Mouse (Mus musculus) naive thymus-derived CD4-positive, alpha-beta T cell, adult 2 months (primary cell): Measurements from ENCODE around the gene Rilpl1.
"Not testable (repeated sequence)": the region's sequence is repeated elsewhere in the genome, so short reads cannot be mapped to it uniquely, and the experiment has no call there.

ENCODE experiments used
- DNase-seq: peaks from one replicate; pipeline ENCODE4 v3.0.0-alpha.2; 2011; ENCODE audit warnings: low read depth

Gene Rilpl1

GRCm38 (mm10) chr5:124492618-124493017 lies 38.6 kb downstream of the Rilpl1 start:
- DNase-seq, result no peak

- DNase-seq, result no peak
These were observed 39.5 kb downstream of the Rilpl1 start for GRCm38 (mm10) chr5:124491732-124492131.

- DNase-seq, result no peak
These were observed 42.3 kb downstream of the Rilpl1 start for GRCm38 (mm10) chr5:124488885-124489284.

GRCm38 (mm10) chr5:124485654-124486053 lies 45.5 kb downstream of the Rilpl1 start:
- DNase-seq, result no peak

- DNase-seq, result no peak
These were observed 47.4 kb downstream of the Rilpl1 start for GRCm38 (mm10) chr5:124483655-124484396.

- peak; percentile 98 for DNase-seq
These were observed 48.1 kb downstream of the Rilpl1 start, which contains the start of gene Snrnp35 for GRCm38 (mm10) chr5:124482966-124483654. Gene Snrnp35, plus strand, starts transcription at chr5:124483134.

GRCm38 (mm10) chr5:124482436-124482965 lies 48.7 kb downstream of the Rilpl1 start:
- no peak for DNase-seq

GRCm38 (mm10) chr5:124481714-124482113 lies 49.5 kb downstream of the Rilpl1 start:
- DNase-seq, result no peak

- DNase-seq, result peak; percentile 46
These were observed 51.1 kb downstream of the Rilpl1 start for GRCm38 (mm10) chr5:124480119-124480518.

- no peak for DNase-seq
These were observed 52.4 kb downstream of the Rilpl1 start for GRCm38 (mm10) chr5:124478873-124479204.

- DNase-seq, result no peak
These were observed 60.5 kb downstream of the Rilpl1 start for GRCm38 (mm10) chr5:124470591-124471171.

- DNase-seq, result no peak
These were observed 61.7 kb downstream of the Rilpl1 start for GRCm38 (mm10) chr5:124469486-124469885.

GRCm38 (mm10) chr5:124468365-124468764 lies 62.8 kb downstream of the Rilpl1 start:
- no peak for DNase-seq

GRCm38 (mm10) chr5:124467766-124468165 lies 63.4 kb downstream of the Rilpl1 start:
- no peak for DNase-seq

GRCm38 (mm10) chr5:124464905-124465304 lies 66.3 kb downstream of the Rilpl1 start:
- DNase-seq, result no peak

- no peak for DNase-seq
These were observed 67.7 kb downstream of the Rilpl1 start for GRCm38 (mm10) chr5:124463462-124463861.

GRCm38 (mm10) chr5:124462297-124463025 lies 68.7 kb downstream of the Rilpl1 start:
- DNase-seq, result no peak

GRCm38 (mm10) chr5:124460922-124461321 lies 70.3 kb downstream of the Rilpl1 start:
- DNase-seq, result not testable (repeated sequence)

GRCm38 (mm10) chr5:124456762-124457161 lies 74.4 kb downstream of the Rilpl1 start:
- DNase-seq, result no peak

- DNase-seq, result no peak
These were observed 77.1 kb downstream of the Rilpl1 start for GRCm38 (mm10) chr5:124454082-124454419.

GRCm38 (mm10) chr5:124453339-124454081 lies 77.7 kb downstream of the Rilpl1 start:
- DNase-seq, result no peak
